Mouse (Mus musculus) sigmoid colon, adult 10 weeks (tissue): ENCODE data around the gene Vmn1r233. TPM values are rescaled to one million over a fixed set of nuclear protein-coding genes. Genes with fewer than 3 reads are reported as not detected.

Source experiments
- polyA plus RNA-seq: library from polyadenylated mRNA; stranded (reverse); fragments of 350-450 nt; fragmentation: Illumina TruSeq; extraction: RNeasy Lipid Tissue Mini Kit (QIAGEN cat#74804); gene quantifications from one replicate; pipeline ENCODE4 v1.2.3, GENCODE M21; 2014; ENCODE audit warnings: low read depth, low replicate concordance

Vmn1r233 gene
- polyA plus RNA-seq = not detected

GRCm38 (mm10) chr17:20996364-20996763 is at the start of gene Vmn1r233:
TSS of gene Vmn1r233 (minus strand) at chr17:20996464.

DNA sequence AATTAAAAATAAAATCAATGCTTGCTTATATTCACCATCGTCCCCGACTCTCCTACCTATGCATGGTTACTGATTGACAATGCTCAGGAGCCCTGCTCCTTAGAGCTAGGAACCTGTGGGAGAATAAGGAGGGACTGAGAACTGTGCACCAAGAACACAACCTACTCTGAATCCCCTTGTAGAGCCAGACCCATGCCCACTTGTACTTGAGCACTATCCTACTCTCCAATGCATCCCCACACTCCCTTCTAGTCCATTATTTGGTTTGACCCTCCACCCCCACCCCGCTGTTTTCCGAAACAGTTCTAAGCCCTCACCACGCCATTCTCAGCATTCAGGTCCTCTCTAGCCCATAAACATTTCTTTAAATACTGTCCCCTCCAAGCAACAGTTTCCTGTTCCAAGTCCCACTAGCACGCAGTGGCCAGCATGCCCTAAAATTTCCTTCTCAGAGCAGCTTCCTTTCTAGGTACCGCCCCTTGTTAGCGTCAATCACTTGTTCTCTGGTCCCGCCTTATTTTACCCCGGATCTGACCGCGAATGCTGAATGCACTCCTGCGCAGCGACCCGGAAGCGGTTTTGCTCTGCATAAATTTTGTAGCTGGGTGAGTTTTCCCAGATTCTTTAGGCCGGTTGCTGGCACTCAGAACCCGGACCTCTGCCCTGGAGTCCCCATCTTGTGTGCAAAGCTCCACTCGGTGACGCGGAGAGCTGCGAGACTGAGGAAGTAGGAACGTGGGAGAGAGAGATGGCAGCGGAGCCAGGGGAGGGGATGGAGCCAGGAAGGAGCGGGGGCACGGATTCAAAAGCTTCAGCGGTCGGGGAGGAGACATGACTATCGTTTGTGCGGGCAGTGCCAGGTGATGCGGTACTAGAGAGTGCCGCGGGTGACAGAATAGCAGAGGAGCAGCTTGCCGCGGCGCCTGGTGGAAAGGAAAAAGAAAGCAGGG is 12.4 kb upstream of the Vmn1r233 start, which contains the start of gene Zfp160:
Zfp160 (plus strand) TSS at position 522 of the 950 bp plus-strand sequence.

DNA sequence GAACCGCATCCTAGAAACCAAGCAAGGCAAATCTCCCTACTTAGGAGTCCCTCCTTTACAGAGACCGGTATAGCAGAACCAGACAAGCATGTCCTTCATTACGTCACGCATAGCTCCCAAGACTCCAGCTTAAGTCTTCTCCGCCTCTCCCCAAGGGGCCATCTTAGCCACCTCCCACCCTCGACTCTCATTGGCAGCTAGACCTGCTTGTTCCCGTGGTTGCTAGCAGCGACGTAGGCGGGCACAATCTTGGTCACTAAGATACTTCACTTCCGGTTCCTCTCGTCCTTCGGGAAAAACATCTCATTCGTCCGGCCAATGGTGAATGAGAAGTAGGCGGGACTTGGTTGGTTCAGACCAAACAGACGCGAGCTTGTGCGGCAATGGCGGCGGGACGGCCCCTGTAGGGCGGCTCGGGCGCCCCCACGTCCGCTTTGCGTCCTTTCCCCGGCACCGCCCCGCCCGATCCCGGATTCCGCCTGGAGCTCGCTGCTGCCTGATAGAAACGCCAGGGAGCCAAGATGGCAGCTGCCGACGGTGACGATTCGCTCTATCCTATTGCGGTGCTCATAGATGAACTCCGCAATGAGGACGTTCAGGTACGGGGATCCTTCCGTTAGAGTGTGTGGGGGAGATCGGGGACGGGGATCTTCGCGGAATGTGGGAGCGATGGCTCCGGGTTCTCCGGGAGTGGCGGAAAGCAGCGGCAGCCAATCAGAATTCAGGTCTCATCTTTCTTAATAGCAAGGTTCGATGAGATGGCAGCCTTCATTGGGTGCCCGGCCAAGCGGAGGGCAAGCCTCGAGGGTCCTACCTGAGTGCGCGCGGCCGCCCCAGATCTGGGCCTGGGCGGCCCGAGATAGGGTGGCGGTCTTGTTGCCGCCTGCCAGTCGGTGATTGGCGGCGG is 51.0 kb downstream of the Vmn1r233 start, which contains the start of gene Ppp2r1a:
Ppp2r1a (plus strand) TSS at position 327 of the 907 bp plus-strand sequence.

Other genes with a start within 250 kb of the Vmn1r233 start
- gene Vmn1r228, start 210.3 kb downstream of the Vmn1r233 start, polyA plus RNA-seq = not detected
- not detected for gene Vmn1r229, start 184.9 kb downstream of the Vmn1r233 start, polyA plus RNA-seq
- not detected for gene Vmn1r230, start 156.0 kb downstream of the Vmn1r233 start, polyA plus RNA-seq
- gene Vmn1r231, start 91.4 kb downstream of the Vmn1r233 start, polyA plus RNA-seq = not detected
- gene Vmn1r232, start 76.8 kb downstream of the Vmn1r233 start, polyA plus RNA-seq = not detected
- gene Ppp2r1a, start 51.2 kb downstream of the Vmn1r233 start, polyA plus RNA-seq = 39.1 TPM
- gene Zfp160, start 12.4 kb upstream of the Vmn1r233 start, polyA plus RNA-seq = 78.2 TPM
- gene Vmn1r234, start 229.6 kb upstream of the Vmn1r233 start, polyA plus RNA-seq = not detected